Mouse (Mus musculus) embryonic facial prominence, embryonic 11.5 days (tissue): Measurements from ENCODE around the gene Abca7. TPM values are rescaled to one million over a fixed set of nuclear protein-coding genes. Genes with fewer than 3 reads are reported as not detected.

Source experiments
- ATAC-seq: fragments of 200-750 bp; cut with Nextera tagmentation; replicated peaks from 2 replicates; pipeline ENCODE4 v1.8.0; 2017; ENCODE audit warnings: low read depth; ENCODE audit not compliant: insufficient number of reproducible peaks, low FRiP score, low TSS enrichment
- DNase-seq: peaks from one replicate; pipeline ENCODE4 v3.0.0-alpha.2; 2015; ENCODE audit warnings: low spot score
- H3K27ac ChIP-seq: fragments of 300-500 bp; sonication (generic); replicated peaks from 2 replicates; pipeline ENCODE4 v1.5.1; 2014; ENCODE audit warnings: mild to moderate bottlenecking, low read depth, low read length, control low read depth
- H3K27me3 ChIP-seq: fragments of 300-500 bp; sonication (generic); 2 replicates; pipeline ENCODE4 v1.6.1; 2014; ENCODE audit warnings: mild to moderate bottlenecking, low read length, moderate library complexity, mixed read lengths; ENCODE audit not compliant: control insufficient read depth, insufficient read depth
- H3K36me3 ChIP-seq: fragments of 300-500 bp; sonication (generic); replicated peaks from 2 replicates; pipeline ENCODE4 v1.6.1; 2014; ENCODE audit warnings: low read depth, mild to moderate bottlenecking, low read length, moderate library complexity, mixed read lengths; ENCODE audit not compliant: control insufficient read depth, insufficient read depth
- H3K4me1 ChIP-seq: fragments of 300-500 bp; sonication (generic); 2 replicates; pipeline ENCODE4 v1.6.1; 2014; ENCODE audit warnings: low read length, mixed read lengths; ENCODE audit not compliant: control insufficient read depth, insufficient read depth
- H3K4me2 ChIP-seq: fragments of 300-500 bp; sonication (generic); 2 replicates; pipeline ENCODE4 v1.6.1; 2014; ENCODE audit warnings: low read depth, mild to moderate bottlenecking, control low read depth, low read length, moderate library complexity
- H3K4me3 ChIP-seq: fragments of 300-500 bp; sonication (generic); 2 replicates; pipeline ENCODE4 v1.5.1; 2014; ENCODE audit warnings: low read depth, low read length, control low read depth
- H3K9ac ChIP-seq: fragments of 300-500 bp; sonication (generic); replicated peaks from 2 replicates; pipeline ENCODE4 v1.6.1; 2014; ENCODE audit warnings: mild to moderate bottlenecking, control low read depth, low read length
- H3K9me3 ChIP-seq: fragments of 300-500 bp; sonication (generic); replicated peaks from 2 replicates; pipeline ENCODE4 v1.6.1; 2016; ENCODE audit warnings: mild to moderate bottlenecking, low read length, inconsistent platforms, mixed read lengths; ENCODE audit not compliant: control insufficient read depth
- WGBS: fragments of 180-500 bp; shearing (Covaris S2); extraction: QIAGEN DNeasy Blood & Tissue Kit; methylation state at CpG from one replicate; pipeline ENCODE4 v1.1.7; 2014; 5-methylcytosine and 5-hydroxymethylcytosine counted together
- polyA plus RNA-seq: library from polyadenylated mRNA; unstranded; fragments of >200 nt; fragmentation: Nextera tagmentation; extraction: Ambion mirVana; gene quantifications from 2 replicates; pipeline ENCODE4 v1.2.1, GENCODE M21; 2014

Gene Abca7
- 0.98 and 1.3 TPM in 2 replicates for polyA plus RNA-seq

- ATAC-seq, result peak; percentile 80
- peak within 1 kb of the TSS; percentile 41 for H3K4me2 ChIP-seq
- no peaks in the 10 kb centered on the region for H3K4me1 ChIP-seq
- under 1% methylated on average over 31 of the region's 34 CpGs for WGBS
- DNase-seq, result peak; percentile 100
- peaks cover 13% of the 10 kb centered on the region; the same call in 1 of the 2 replicates for H3K36me3 ChIP-seq
- no peaks in the 10 kb centered on the region for H3K9me3 ChIP-seq
- H3K27ac ChIP-seq, result no peak within 1 kb of the TSS; the same call in 1 of the 2 replicates
- peaks cover 3% of the 10 kb centered on the region; the same call in 1 of the 2 replicates for H3K27me3 ChIP-seq
- peak within 1 kb of the TSS; percentile 45 for H3K4me3 ChIP-seq
- H3K9ac ChIP-seq, result peak within 1 kb of the TSS; percentile 54
Observed at GRCm38 (mm10) chr10:79996272-79997033, at the start of gene Abca7. Gene Abca7 (plus strand): TSS chr10:79996494.

DNA sequence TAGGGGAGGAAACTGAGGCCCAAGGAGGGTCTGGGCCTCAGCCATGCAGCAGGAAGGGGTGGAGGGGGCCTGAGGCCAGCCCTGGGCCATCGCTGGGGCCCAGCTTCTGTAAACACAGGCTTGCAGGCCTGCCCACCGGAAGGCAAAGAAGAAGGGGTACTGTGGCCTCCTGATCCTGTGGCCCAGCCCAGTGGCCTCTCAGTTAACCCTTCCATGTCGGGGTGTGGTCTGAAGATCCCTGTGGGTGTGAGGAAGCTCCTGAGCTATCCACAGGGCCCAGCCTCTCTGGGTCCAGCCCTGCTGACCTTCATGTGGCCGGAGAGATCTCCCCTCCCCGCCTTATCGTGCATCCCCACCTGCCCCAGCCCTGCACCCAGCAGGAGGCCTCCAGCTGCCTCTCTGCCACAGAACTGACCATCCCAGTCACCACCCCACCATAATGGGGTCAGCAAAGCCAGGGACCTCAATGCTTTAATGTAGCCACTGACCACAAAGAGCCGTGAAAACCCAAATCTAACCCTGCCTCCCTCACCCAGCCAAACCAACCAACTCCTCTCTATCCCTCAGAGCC, 49.5 kb upstream of the Abca7 start:
- Histone ChIP-seq H3K27ac (peak overlapping the region; percentile 59), H3K27me3 (no peaks in the 10 kb centered on the region), H3K9ac (peak overlapping the region; percentile 37), H3K4me1 (peaks cover 14% of the 10 kb centered on the region), H3K9me3 (no peaks in the 10 kb centered on the region), H3K36me3 (peaks cover 7% of the 10 kb centered on the region), H3K4me2 (peak overlapping the region; percentile 19; the same call in 1 of the 2 replicates), H3K4me3 (no peak overlapping the region)
- WGBS, result 14% methylated on average over 7 of the region's 7 CpGs
- ATAC-seq (peak; percentile 25; the same call in 1 of the 2 replicates), DNase-seq (peak; percentile 22)

DNA sequence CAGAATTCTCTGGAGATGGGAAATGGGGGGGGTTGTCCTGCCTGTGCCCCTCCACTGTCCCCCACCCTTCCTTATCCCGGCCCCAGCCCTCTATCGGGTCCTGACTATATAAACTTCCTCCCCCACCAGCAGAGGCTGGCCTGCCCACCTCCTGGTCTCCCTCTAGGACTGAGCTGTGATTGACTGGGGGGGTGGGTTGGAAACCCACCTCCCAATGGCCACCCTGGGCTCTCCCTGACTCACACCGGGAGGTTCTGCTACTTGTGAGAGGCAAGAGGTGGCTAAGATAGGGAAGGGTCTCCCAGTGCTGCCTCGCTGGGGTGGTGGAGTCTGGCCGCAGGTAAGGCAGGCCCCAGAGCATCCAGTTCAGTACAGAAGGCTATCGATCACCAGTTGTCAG, 48.8 kb upstream of the Abca7 start:
- no peak overlapping the region; the same call in 1 of the 2 replicates for H3K27ac ChIP-seq

DNA sequence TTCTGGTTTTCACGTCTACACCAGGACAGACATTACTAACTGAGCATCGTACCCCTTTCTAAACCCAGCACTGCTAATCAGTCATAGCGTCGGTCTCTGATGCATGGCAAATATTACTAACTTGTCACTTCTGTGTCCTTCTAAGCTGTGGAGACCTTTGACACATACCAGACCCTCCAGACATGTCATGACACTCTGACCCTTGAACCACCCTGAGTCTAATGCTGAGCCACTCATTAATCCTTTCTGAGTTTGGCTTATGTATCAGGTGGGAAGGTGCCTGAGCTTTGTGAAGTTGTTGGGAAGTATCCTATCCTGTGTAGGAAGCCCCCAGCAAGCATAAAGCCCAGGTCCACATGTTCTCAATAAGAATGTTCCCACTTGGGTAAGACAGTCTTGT, 46.4 kb upstream of the Abca7 start:
- no peak for ATAC-seq
- WGBS, result 86% methylated on average over 4 of the region's 4 CpGs
- H3K9ac ChIP-seq, result no peak overlapping the region
- H3K27ac ChIP-seq, result no peak overlapping the region
- DNase-seq, result no peak
- no peaks in the 10 kb centered on the region for H3K9me3 ChIP-seq
- H3K27me3 ChIP-seq, result no peaks in the 10 kb centered on the region
- no peak overlapping the region for H3K4me2 ChIP-seq
- H3K36me3 ChIP-seq, result peaks cover 7% of the 10 kb centered on the region
- no peak overlapping the region for H3K4me3 ChIP-seq
- peaks cover 14% of the 10 kb centered on the region for H3K4me1 ChIP-seq

More for the DNA sequence above, 48.8 kb upstream of the Abca7 start:
- Histone ChIP-seq H3K4me1 (peaks cover 14% of the 10 kb centered on the region), H3K4me3 (no peak overlapping the region), H3K9me3 (no peaks in the 10 kb centered on the region), H3K36me3 (peaks cover 7% of the 10 kb centered on the region), H3K27me3 (no peaks in the 10 kb centered on the region), H3K9ac (peak overlapping the region; percentile 13; the same call in 1 of the 2 replicates), H3K4me2 (no peak overlapping the region)
- DNase-seq (no peak), ATAC-seq (no peak)
- 73% methylated on average over 6 of the region's 6 CpGs for WGBS

- Histone ChIP-seq H3K27me3 (no peaks in the 10 kb centered on the region), H3K9ac (no peak overlapping the region), H3K4me2 (no peak overlapping the region), H3K4me1 (peaks cover 10% of the 10 kb centered on the region), H3K36me3 (peaks cover 7% of the 10 kb centered on the region), H3K9me3 (no peaks in the 10 kb centered on the region), H3K4me3 (no peak overlapping the region), H3K27ac (no peak overlapping the region)
- WGBS, result 86% methylated on average over 18 of the region's 18 CpGs
- ATAC-seq, result no peak
- no peak for DNase-seq
Observed at GRCm38 (mm10) chr10:79950661-79951060, 45.6 kb upstream of the Abca7 start.

GRCm38 (mm10) chr10:79953946-79954345, 42.3 kb upstream of the Abca7 start:
- Histone ChIP-seq H3K9ac (no peak overlapping the region), H3K27me3 (no peaks in the 10 kb centered on the region), H3K36me3 (peaks cover 7% of the 10 kb centered on the region), H3K27ac (no peak overlapping the region), H3K9me3 (no peaks in the 10 kb centered on the region), H3K4me1 (no peaks in the 10 kb centered on the region), H3K4me2 (no peak overlapping the region), H3K4me3 (no peak overlapping the region)
- WGBS, result 92% methylated on average over 6 of the region's 6 CpGs
- DNase-seq (no peak), ATAC-seq (no peak)

DNA sequence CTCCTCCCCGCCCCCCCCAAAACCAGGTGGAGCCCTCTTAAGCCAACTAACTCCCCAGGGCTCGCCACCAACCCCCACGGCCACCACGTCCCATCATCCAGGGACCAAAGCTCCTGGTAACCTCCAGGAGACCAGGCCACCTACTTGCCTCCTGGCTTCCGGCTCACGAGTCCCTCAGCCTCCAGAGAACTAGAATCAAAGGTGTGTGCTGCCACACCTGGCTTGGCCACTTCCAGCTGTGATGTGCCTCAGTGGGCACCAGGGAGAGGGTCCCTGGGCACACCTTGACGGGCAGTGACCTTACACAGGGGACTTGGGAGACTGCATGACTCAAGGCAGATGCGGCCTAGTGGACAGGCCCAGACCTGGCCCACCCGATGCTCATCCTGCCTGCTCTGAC, 40.6 kb upstream of the Abca7 start:
- Histone ChIP-seq H3K9me3 (no peaks in the 10 kb centered on the region), H3K4me2 (no peak overlapping the region), H3K36me3 (peaks cover 5% of the 10 kb centered on the region), H3K4me1 (no peaks in the 10 kb centered on the region), H3K27me3 (no peaks in the 10 kb centered on the region), H3K9ac (no peak overlapping the region), H3K27ac (no peak overlapping the region), H3K4me3 (no peak overlapping the region)
- 72% methylated on average over 9 of the region's 9 CpGs for WGBS
- DNase-seq, result no peak
- no peak for ATAC-seq

DNA sequence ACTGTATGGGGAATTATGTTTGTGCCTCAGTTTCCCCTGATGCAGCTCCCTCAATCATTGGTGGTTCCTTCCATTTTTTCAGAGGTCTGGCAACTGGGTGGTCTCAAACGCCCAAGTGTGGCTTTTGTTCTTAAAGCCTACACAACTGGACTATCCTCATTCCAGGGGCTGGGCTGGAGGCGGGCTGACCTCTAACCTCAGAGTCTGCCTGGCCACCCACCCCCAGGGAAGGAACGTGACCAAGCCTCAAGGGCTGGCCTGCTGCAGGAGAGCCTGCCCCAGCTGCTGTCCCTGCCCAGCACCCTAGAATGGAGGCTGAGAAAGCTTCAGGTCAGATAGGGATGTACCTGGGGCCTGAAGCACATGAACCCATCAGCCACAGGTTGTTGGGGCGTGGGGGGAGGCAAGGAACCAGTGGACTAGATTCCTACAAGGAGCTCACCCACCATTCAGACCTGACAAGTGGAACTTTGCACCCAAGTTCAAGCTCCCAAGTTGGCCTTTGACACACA, 39.6 kb upstream of the Abca7 start:
- no peak for ATAC-seq
- no peaks in the 10 kb centered on the region; the same call in 1 of the 2 replicates for H3K36me3 ChIP-seq
- no peak overlapping the region for H3K9ac ChIP-seq
- DNase-seq, result no peak
- H3K27ac ChIP-seq, result no peak overlapping the region
- no peak overlapping the region for H3K4me2 ChIP-seq
- no peaks in the 10 kb centered on the region for H3K9me3 ChIP-seq
- H3K27me3 ChIP-seq, result no peaks in the 10 kb centered on the region
- no peaks in the 10 kb centered on the region for H3K4me1 ChIP-seq
- H3K4me3 ChIP-seq, result no peak overlapping the region
- 20% methylated on average over 4 of the region's 4 CpGs for WGBS
